Mouse (Mus musculus) thymus, postnatal 4 days (tissue): Measurements from ENCODE around the gene Rabggta.

ENCODE experiments used
- DNase-seq: peaks from one replicate; pipeline ENCODE4 v3.0.0; 2021

The Rabggta gene

DNA sequence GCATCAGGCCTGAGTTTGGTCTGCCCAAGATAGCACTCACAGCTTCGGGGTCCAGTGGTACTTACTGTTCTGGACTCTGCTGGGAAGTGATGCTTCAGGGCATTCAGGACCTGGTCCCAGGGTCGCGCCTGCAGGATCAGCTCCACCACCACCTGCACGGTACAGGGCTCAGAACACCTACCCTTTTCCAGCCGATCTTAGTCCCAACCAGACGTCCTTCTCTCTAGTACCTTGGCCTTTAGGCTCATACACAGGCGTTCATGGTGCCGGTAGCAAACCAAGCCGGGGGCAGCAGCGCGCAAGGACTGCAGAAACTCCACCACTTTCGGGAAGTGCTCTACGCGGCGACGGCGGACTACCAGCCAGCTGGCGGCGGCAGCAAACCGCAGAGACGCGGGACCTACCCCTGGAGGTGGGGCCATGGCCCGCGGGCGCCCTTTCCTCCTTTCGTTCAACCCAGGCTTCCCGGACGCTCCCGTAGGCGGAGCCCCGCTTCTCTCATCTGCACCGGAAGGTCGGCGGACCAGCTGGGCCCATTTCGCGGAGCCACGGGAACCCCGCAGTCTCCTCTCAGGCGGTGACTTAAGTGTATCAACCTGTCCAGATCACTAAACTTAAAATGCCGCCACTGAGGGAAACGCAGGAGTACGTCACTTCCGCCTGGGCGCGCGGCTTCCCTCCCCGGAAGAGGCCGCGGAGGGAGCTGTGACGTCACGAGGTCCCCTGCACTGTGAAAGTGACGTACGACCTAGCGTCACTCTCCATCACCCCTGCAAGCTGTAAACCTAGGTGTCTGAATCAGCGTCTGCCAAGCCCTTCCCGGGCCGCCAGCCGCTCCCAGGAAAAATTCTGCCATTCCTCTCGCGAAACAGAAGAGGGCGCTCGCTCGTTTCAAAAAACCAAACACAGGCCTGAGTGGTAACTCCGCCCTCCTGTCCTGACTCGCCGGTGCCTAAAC, 40.6 kb downstream of the Rabggta start, which contains the start of gene Tinf2:
Gene Tinf2 (minus strand): TSS at position 661 of the 958 bp plus-strand sequence.
- peak; percentile 95 for DNase-seq

DNA sequence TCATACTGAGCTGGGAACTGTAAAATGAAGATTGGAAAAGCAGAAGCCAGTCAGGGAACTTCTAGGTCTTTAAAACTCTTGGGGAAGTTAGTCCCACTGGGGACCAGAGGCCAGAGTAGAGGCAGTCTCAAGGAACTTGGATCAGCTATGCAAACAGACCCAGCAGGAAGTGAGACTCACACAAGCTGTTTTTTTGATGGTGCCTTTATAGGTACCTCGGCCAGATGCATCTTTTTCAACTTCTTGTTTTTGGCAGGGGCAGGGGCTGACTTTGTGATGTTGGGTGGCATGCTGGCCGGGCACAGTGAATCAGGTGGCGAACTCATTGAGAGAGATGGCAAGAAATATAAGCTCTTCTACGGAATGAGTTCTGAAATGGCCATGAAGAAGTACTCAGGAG, 44.4 kb downstream of the Rabggta start:
- DNase-seq = no peak

DNA sequence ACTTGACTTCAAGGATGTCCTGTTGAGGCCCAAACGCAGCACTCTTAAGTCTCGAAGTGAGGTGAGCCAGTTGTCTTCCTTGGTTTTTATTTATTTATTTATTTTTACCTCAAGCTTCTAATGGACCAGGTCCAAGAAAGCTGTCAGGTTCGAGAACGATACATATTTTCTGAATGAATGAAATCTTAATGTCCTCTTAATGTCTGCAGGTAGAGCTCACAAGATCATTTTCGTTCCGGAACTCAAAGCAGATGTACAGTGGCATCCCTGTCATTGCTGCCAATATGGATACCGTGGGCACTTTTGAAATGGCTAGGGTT, 49.4 kb downstream of the Rabggta start:
- no peak for DNase-seq

DNA sequence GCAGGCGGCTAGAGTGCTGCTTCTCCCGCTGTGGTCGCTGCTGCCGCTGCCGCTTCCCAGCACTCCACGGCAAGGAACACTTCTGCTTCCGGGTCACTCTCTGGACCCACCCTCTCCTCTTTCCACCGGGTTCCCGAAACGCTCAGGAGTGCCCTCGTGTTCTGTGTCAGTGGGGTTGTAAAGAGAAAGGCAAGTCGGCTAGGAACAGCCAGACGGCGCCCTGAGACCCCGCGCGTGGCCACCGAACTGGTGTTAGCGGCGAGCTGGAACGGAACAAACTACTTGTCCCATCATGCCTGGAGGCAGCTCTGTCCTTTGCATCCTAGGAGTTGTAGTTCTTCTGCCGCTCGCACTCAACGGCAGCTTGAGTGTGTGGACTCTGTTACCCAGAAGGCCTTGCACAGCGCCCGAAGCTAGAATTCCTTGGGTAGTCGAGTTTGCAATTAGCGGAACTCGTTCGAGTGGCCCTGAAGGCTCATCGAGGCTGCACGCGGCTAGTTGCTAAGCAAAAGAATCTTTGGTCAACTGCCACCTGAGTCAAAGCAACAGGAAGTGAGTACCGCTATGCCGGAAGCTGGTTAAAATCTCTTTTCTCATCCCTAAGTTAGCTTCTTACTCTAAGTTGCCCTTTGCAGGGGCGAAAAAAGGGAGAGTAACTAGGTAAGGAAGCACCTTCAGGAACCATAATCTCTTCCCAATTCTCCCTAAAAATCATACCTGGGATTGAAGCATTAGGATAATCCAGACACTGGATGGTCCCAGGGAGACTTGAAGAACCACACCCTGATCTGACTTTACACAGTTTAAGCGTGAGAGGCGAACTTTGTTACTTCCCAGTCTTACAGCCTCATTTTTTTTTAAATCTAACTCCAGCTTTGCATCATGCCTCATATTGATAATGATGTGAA, 50.0 kb downstream of the Rabggta start, which contains the start of the genes Gmpr2 and Nedd8:
Gene Gmpr2 (plus strand): TSS at position 109 of the 908 bp plus-strand sequence.
Gene Nedd8 (minus strand): TSS at position 292 of the 908 bp plus-strand sequence.
- DNase-seq = peak; percentile 79

DNA sequence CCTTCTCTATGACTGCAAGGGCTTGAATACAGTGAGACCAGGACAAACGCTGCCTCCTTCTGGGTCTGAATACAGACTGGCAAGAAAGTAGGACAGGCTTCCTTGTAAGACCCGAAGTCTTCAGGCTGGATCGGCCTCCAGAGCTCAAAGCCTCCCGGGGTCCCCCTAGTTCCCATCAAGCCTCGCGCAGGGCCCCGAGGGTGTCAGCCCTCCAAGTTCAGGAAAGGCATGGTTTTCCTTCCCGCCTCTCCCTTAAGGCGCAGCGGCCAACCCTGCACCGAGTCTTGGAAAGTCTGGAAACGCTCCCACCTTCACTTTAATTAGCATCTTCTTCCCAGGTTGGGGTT, 50.6 kb downstream of the Rabggta start:
- no peak for DNase-seq
